Mouse (Mus musculus): ENCODE measurements at regions not wholly inside any gene's neighbourhood (a gene's known extent, or its start where the extent isn't known, plus 50 kb on each side); places are given as distances from the start of the nearest gene placed in this dataset.

GRCm38 (mm10) chr4:56068859-56069258 lies 536.6 kb upstream of the Klf4 start:
- no peak for DNase-seq (ENCODE audit: low spot score)

- no peak for DNase-seq (ENCODE audit: low spot score)
Measured at GRCm38 (mm10) chr4:56064657-56065056, 532.4 kb upstream of the Klf4 start.

- no peak for DNase-seq (ENCODE audit: low spot score)
Measured at GRCm38 (mm10) chr4:56051792-56052380, 519.6 kb upstream of the Klf4 start.

GRCm38 (mm10) chr4:56039327-56039726 lies 507.1 kb upstream of the Klf4 start:
- DNase-seq (ENCODE audit: low spot score) = no peak

- DNase-seq (ENCODE audit: low spot score) = no peak
Measured at GRCm38 (mm10) chr4:56036334-56036733, 504.1 kb upstream of the Klf4 start.

- no peak for DNase-seq (ENCODE audit: low spot score)
Measured at GRCm38 (mm10) chr4:56035543-56035942, 503.3 kb upstream of the Klf4 start.

GRCm38 (mm10) chr4:56028441-56028840 lies 496.2 kb upstream of the Klf4 start:
- DNase-seq (ENCODE audit: low spot score) = no peak

- DNase-seq (ENCODE audit: low spot score) = no peak
Measured at GRCm38 (mm10) chr4:56027258-56027657, 495.0 kb upstream of the Klf4 start.

GRCm38 (mm10) chr4:56024478-56024877 lies 492.2 kb upstream of the Klf4 start:
- DNase-seq (ENCODE audit: low spot score) = no peak

- DNase-seq (ENCODE audit: low spot score) = no peak
Measured at GRCm38 (mm10) chr4:56018212-56018611, 485.9 kb upstream of the Klf4 start.

- DNase-seq (ENCODE audit: low spot score) = no peak
Measured at GRCm38 (mm10) chr4:56015481-56015880, 483.2 kb upstream of the Klf4 start.

- DNase-seq (ENCODE audit: low spot score) = no peak
Measured at GRCm38 (mm10) chr4:56008287-56008686, 476.0 kb upstream of the Klf4 start.

GRCm38 (mm10) chr4:56004227-56004626 lies 472.0 kb upstream of the Klf4 start:
- no peak for DNase-seq (ENCODE audit: low spot score)

GRCm38 (mm10) chr4:56001312-56001731 lies 469.1 kb upstream of the Klf4 start:
- DNase-seq (ENCODE audit: low spot score) = no peak

- no peak for DNase-seq (ENCODE audit: low spot score)
Measured at GRCm38 (mm10) chr4:55984026-55984425, 451.8 kb upstream of the Klf4 start.

- DNase-seq (ENCODE audit: low spot score) = no peak
Measured at GRCm38 (mm10) chr4:55978539-55978938, 446.3 kb upstream of the Klf4 start.

- DNase-seq (ENCODE audit: low spot score) = no peak
Measured at GRCm38 (mm10) chr4:55976265-55976664, 444.0 kb upstream of the Klf4 start.

- DNase-seq (ENCODE audit: low spot score) = no peak
Measured at GRCm38 (mm10) chr4:55973706-55974105, 441.4 kb upstream of the Klf4 start.

GRCm38 (mm10) chr4:55972235-55972819 lies 440.1 kb upstream of the Klf4 start:
- no peak for DNase-seq (ENCODE audit: low spot score)

- DNase-seq (ENCODE audit: low spot score) = no peak
Measured at GRCm38 (mm10) chr4:55960063-55960462, 427.8 kb upstream of the Klf4 start.

GRCm38 (mm10) chr4:55953701-55954100 lies 421.4 kb upstream of the Klf4 start:
- no peak for DNase-seq (ENCODE audit: low spot score)

- no peak for DNase-seq (ENCODE audit: low spot score)
Measured at GRCm38 (mm10) chr4:55952220-55952619, 420.0 kb upstream of the Klf4 start.

- DNase-seq (ENCODE audit: low spot score) = no peak
Measured at GRCm38 (mm10) chr4:55941423-55941822, 409.2 kb upstream of the Klf4 start.

- no peak for DNase-seq (ENCODE audit: low spot score)
Measured at GRCm38 (mm10) chr4:55938383-55938782, 406.1 kb upstream of the Klf4 start.
